Mouse (Mus musculus) myocyte (in vitro differentiated cells): ENCODE data around the gene Plekha7.

ENCODE experiments used
- CEBPB ChIP-seq: IDR thresholded peaks from 2 replicates; pipeline ENCODE4 v1.6.1; 2011; ENCODE audit warnings: mild to moderate bottlenecking, moderate library complexity; ENCODE audit not compliant: poor library complexity, insufficient read depth, severe bottlenecking
- E2F4 ChIP-seq: IDR thresholded peaks from one replicate; pipeline ENCODE4 v1.6.1; 2011; ENCODE audit warnings: mild to moderate bottlenecking, control low read depth, moderate library complexity; ENCODE audit not compliant: insufficient read depth
- MAX ChIP-seq: IDR thresholded peaks from one replicate; pipeline ENCODE4 v1.6.1; 2011; ENCODE audit warnings: low read depth, mild to moderate bottlenecking, control low read depth
- MYOD1 ChIP-seq, 3 experiments: IDR thresholded peaks; one replicate each; pipeline ENCODE4 v1.6.1; 2011; ENCODE audit warnings: control low read depth in 2 of 3, low read depth in 2 of 3, mild to moderate bottlenecking in 2 of 3, moderate library complexity in 1 of 3; ENCODE audit not compliant: insufficient read length in 2 of 3, control insufficient read depth in 1 of 3
- MYOG ChIP-seq, 3 experiments: IDR thresholded peaks; one replicate each; pipeline ENCODE4 v1.6.1; 2011; ENCODE audit warnings: control low read depth in 2 of 3, low read depth in 2 of 3, mild to moderate bottlenecking in 2 of 3; ENCODE audit not compliant: insufficient read length in 2 of 3, control insufficient read depth in 1 of 3, insufficient read depth in 1 of 3
- POLR2A ChIP-seq: IDR thresholded peaks from one replicate; pipeline ENCODE4 v1.6.1; 2011; ENCODE audit warnings: low read depth, mild to moderate bottlenecking, control low read depth, moderate library complexity; ENCODE audit not compliant: insufficient read length
- POLR2AphosphoS2 ChIP-seq: IDR thresholded peaks from one replicate; pipeline ENCODE4 v1.6.1; 2011; ENCODE audit warnings: low read depth, control low read depth; ENCODE audit not compliant: insufficient read length
- REST ChIP-seq: IDR thresholded peaks from one replicate; pipeline ENCODE4 v1.6.1; 2011; ENCODE audit warnings: mild to moderate bottlenecking, control low read depth, moderate library complexity; ENCODE audit not compliant: insufficient read depth, insufficient read length
- TCF12 ChIP-seq: IDR thresholded peaks from one replicate; pipeline ENCODE4 v1.6.1; 2011; ENCODE audit warnings: mild to moderate bottlenecking, control low read depth; ENCODE audit not compliant: poor library complexity, insufficient read depth, severe bottlenecking
- TCF3 ChIP-seq: IDR thresholded peaks from one replicate; pipeline ENCODE4 v1.6.1; 2011; ENCODE audit warnings: low read depth, control low read depth; ENCODE audit not compliant: insufficient read length
- USF1 ChIP-seq: IDR thresholded peaks from one replicate; pipeline ENCODE4 v1.6.1; 2011; ENCODE audit warnings: low read depth, mild to moderate bottlenecking, control low read depth, moderate library complexity

DNA sequence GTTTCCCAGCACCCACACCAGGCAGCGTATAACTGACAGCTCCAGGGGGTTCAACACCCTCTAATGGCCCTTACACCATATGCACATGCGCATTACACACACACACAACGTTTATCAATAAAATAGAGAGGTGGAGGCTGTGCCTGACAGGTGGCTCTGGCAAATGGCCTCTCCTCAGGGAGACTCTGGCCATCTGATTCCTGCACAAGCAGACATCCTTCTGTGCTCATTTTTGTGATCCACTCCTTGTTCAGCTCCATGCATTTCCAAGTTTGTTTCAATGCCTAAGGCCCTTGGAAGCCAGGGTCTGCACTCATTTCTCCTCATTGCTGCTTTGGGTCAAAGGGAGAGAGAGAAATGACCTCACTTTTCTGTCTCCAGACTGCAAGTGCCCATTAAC, 197.5 kb downstream of the Plekha7 start:
- TF ChIP-seq POLR2A (no peak), MAX (no peak), TCF12 (no peak), POLR2AphosphoS2 (no peak), E2F4 (no peak), USF1 (no peak), MYOG (IDR thresholded peaks at IDR 0.05; ENCODE audit: control insufficient read depth in 1 of 3, insufficient read depth in 1 of 3, insufficient read length in 2 of 3, low read depth in 2 of 3) (no peak), TCF3 (no peak), CEBPB (no peak), MYOD1 (IDR thresholded peaks at IDR 0.05; ENCODE audit: control insufficient read depth in 1 of 3, insufficient read length in 2 of 3, low read depth in 2 of 3) (no peak), REST (no peak)
